Mouse (Mus musculus) liver, embryonic 15.5 days (tissue): ENCODE results near the gene Lrrc27. TPM values are rescaled to one million over a fixed set of nuclear protein-coding genes. Genes with fewer than 3 reads are reported as not detected.

Source experiments
- ATAC-seq: fragments of 200-750 bp; cut with Nextera tagmentation; 2 replicates; pipeline ENCODE4 v1.8.0; 2017; ENCODE audit warnings: moderate number of reproducible peaks, mild to moderate bottlenecking, moderate library complexity; ENCODE audit not compliant: insufficient read depth
- H3K27ac ChIP-seq: fragments of 300-500 bp; sonication (generic); replicated peaks from 2 replicates; pipeline ENCODE4 v1.5.1; 2015; ENCODE audit warnings: mild to moderate bottlenecking, inconsistent platforms
- H3K27me3 ChIP-seq: fragments of 300-500 bp; sonication (generic); 2 replicates; pipeline ENCODE4 v1.6.1; 2015; ENCODE audit warnings: mild to moderate bottlenecking, inconsistent platforms
- H3K36me3 ChIP-seq: fragments of 300-500 bp; sonication (generic); replicated peaks from 2 replicates; pipeline ENCODE4 v1.6.1; 2015; ENCODE audit warnings: moderate library complexity, mild to moderate bottlenecking, inconsistent platforms
- H3K4me1 ChIP-seq: fragments of 300-500 bp; sonication (generic); replicated peaks from 2 replicates; pipeline ENCODE4 v1.6.1; 2015; ENCODE audit warnings: inconsistent platforms
- H3K4me2 ChIP-seq: fragments of 300-500 bp; sonication (generic); 2 replicates; pipeline ENCODE4 v1.6.1; 2015; ENCODE audit warnings: moderate library complexity, mild to moderate bottlenecking, inconsistent platforms
- H3K4me3 ChIP-seq: fragments of 300-500 bp; sonication (generic); replicated peaks from 2 replicates; pipeline ENCODE4 v1.5.1; 2015; ENCODE audit warnings: mild to moderate bottlenecking, inconsistent platforms
- H3K9ac ChIP-seq: fragments of 300-500 bp; sonication (generic); 2 replicates; pipeline ENCODE4 v1.6.1; 2015; ENCODE audit warnings: moderate library complexity, mild to moderate bottlenecking, inconsistent platforms
- H3K9me3 ChIP-seq: fragments of 300-500 bp; sonication (generic); replicated peaks from 2 replicates; pipeline ENCODE4 v1.6.1; 2016; ENCODE audit warnings: inconsistent platforms
- WGBS: fragments of 180-500 bp; shearing (Covaris S2); methylation state at CpG from one replicate; pipeline ENCODE4 v1.1.7; 2015; ENCODE audit warnings: mixed read lengths; ENCODE audit not compliant: insufficient replicate concordance; 5-methylcytosine and 5-hydroxymethylcytosine counted together
- polyA plus RNA-seq: library from polyadenylated mRNA; unstranded; fragments of >200 nt; fragmentation: Nextera tagmentation; extraction: Ambion mirVana; gene quantifications from 2 replicates; pipeline ENCODE4 v1.2.1, GENCODE M21; 2015

Gene Lrrc27
- polyA plus RNA-seq, 1 experiment from 2014 or later = 0.54 TPM

DNA sequence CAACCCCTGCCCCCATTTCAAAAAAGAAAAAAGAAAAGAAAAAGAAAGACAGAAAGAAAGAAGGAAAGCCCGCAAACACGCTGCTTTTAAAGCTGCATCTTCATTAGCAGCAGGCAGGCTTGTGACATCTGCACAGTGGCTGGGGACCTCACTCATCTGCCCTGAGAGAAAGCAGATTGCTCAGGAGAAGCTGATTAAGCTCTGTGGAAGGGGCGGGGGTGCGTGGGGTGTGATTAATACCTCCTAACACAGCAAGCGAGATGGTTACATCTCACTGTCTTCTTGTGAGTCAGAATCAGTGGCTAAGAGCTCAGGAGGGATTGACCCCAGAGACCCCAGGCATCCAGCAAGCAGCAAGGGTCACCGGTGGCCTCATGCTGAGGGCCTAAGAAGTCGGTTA is 64.7 kb downstream of the Lrrc27 start:
- ATAC-seq = no peak
- H3K27me3 ChIP-seq = no peaks in the 10 kb centered on the region
- 62% methylated on average over 7 of the region's 7 CpGs for whole genome bisulfite sequencing
- H3K27ac ChIP-seq = no peak overlapping the region
- H3K9me3 ChIP-seq = no peaks in the 10 kb centered on the region
- H3K36me3 ChIP-seq = no peaks in the 10 kb centered on the region
- no peak overlapping the region for H3K4me2 ChIP-seq
- no peak overlapping the region for H3K9ac ChIP-seq
- peaks cover 30% of the 10 kb centered on the region for H3K4me1 ChIP-seq
- H3K4me3 ChIP-seq = no peak overlapping the region

DNA sequence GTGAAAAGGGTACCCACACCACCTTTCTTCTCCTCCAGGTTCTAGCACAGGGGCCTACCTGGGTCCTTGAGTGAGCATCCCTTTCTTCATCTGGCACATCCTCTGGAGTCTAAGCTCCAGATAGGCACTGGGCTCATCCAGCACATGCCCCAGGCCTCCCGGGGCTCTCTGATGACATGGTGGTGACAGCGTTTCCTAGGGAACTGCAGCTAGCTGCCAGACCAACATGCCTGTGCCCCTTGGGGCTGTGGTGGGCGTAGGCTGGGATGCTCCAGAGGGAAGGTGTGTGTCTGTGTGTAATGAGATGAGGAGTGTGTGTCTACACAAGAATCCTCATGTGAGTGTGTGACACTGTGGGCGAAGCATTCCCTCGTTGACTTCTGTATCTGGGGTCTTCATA is 66.8 kb downstream of the Lrrc27 start:
- 53% methylated on average over 5 of the region's 5 CpGs for WGBS
- no peak overlapping the region for H3K4me3 ChIP-seq

DNA sequence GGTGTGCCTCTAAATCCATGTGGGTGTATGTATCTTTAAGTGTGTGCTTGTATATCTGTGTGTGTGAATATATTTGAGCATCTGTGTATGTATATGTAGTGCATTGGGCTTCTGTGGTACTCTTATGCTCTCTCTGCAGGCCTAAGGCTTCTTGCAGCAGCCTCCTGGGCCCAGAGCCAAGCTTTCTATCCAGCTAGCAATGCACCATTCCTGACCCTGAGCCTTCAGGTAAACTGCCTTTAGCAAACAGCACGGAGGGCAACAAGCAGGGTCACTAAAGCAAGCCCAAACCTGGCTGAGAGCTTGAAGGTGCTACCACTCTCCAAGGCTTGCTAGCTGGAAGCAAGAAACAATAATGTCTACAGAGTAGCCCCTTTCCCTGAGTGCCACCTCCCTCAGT is 67.3 kb downstream of the Lrrc27 start:
- Histone ChIP-seq H3K9ac (no peak overlapping the region), H3K4me1 (peaks cover 15% of the 10 kb centered on the region), H3K27me3 (no peaks in the 10 kb centered on the region), H3K9me3 (no peaks in the 10 kb centered on the region), H3K27ac (no peak overlapping the region), H3K4me3 (no peak overlapping the region), H3K36me3 (no peaks in the 10 kb centered on the region), H3K4me2 (no peak overlapping the region)
- 55% methylated on average over 1 of the region's 1 CpGs for WGBS
- ATAC-seq = no peak

More for the DNA sequence above, 66.8 kb downstream of the Lrrc27 start:
- H3K27me3 ChIP-seq = no peaks in the 10 kb centered on the region
- peaks cover 15% of the 10 kb centered on the region for H3K4me1 ChIP-seq
- H3K9ac ChIP-seq = no peak overlapping the region
- ATAC-seq = no peak
- no peaks in the 10 kb centered on the region for H3K9me3 ChIP-seq
- H3K4me2 ChIP-seq = no peak overlapping the region
- no peaks in the 10 kb centered on the region for H3K36me3 ChIP-seq
- H3K27ac ChIP-seq = no peak overlapping the region

DNA sequence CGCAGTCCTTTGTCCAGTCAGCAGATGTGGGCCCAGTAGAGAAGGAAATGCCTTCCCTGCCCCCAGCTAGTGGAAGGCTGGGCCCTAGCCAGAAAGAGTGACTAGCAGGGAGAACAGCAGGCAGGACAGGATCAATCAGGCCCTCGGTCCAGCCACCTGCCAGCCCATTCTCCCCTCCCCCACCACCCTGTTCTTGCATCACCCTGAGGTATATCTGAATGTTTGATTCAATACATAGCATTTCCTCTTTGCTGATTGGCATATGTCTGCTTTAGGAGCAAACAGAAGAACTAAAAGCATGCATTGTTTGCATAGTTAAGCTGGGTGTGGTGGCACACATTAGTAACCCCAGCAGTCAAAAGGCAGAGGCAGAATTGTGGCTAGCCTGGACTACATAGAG is 68.4 kb downstream of the Lrrc27 start:
- Histone ChIP-seq H3K36me3 (no peaks in the 10 kb centered on the region), H3K4me3 (no peak overlapping the region), H3K27me3 (no peaks in the 10 kb centered on the region), H3K4me2 (no peak overlapping the region), H3K4me1 (peaks cover 15% of the 10 kb centered on the region), H3K27ac (no peak overlapping the region), H3K9me3 (no peaks in the 10 kb centered on the region), H3K9ac (no peak overlapping the region)
- peak; percentile 56 for ATAC-seq
- 23% methylated on average over 2 of the region's 2 CpGs for WGBS

DNA sequence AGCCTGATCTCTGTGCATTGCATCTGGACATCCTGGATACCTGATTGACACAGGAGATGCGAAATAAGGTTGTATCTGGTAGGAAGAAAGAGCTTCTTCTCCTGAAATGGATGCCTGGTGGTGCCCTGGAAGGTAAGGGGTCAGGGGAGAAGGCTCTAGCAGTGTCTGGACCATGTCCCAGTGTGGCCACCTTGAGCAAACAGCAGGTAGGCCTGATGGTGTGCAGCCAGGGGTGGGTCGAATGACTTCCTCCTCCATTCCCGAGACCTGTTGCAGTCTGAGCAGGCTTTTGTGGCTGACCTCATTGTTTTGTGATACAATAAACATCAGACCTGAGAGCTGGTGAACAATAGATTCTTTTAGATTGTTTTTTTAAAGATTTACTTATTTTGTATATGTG is 69.2 kb downstream of the Lrrc27 start:
- no peak for ATAC-seq
- Histone ChIP-seq H3K4me1 (peaks cover 15% of the 10 kb centered on the region), H3K27me3 (no peaks in the 10 kb centered on the region), H3K36me3 (no peaks in the 10 kb centered on the region), H3K9me3 (no peaks in the 10 kb centered on the region), H3K27ac (no peak overlapping the region), H3K4me2 (no peak overlapping the region), H3K4me3 (no peak overlapping the region), H3K9ac (no peak overlapping the region)
- WGBS = 58% methylated on average over 3 of the region's 3 CpGs

DNA sequence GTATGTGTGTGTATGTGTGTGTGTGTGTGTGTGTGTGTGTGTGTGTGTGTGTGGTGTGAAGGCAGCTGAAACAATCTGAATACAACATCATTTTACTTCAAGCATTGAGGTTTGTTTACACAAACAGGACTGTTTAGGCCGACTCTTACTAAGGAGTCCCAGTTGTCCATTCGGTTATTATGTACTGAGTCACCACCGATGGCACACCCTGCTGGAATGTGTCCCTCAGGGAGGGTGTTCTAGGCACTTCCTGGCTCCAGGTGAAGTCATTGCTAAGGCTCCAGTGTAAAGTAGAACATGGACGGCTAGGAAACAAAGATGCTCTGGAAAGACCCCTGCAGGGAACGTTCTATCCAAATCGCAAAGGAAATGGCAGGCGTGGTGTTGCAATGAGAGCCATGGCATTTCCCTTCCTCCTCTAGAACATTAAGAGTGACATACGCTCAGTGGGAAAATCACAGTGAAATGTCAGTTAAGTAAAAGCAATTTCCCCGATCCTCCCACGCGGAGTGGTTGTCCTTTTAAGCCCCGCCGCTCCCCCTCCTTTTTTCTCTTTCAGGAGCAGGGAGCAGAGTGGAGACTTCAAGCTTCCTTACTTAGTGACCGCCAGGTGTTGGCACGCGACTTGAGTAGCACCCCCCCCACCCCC is 72.6 kb downstream of the Lrrc27 start:
- Histone ChIP-seq H3K9me3 (no peaks in the 10 kb centered on the region), H3K27me3 (no peaks in the 10 kb centered on the region), H3K4me1 (peaks cover 10% of the 10 kb centered on the region), H3K9ac (no peak overlapping the region), H3K36me3 (no peaks in the 10 kb centered on the region), H3K4me2 (no peak overlapping the region), H3K27ac (no peak overlapping the region), H3K4me3 (no peak overlapping the region)
- no peak for ATAC-seq
- 67% methylated on average over 16 of the region's 16 CpGs for WGBS

DNA sequence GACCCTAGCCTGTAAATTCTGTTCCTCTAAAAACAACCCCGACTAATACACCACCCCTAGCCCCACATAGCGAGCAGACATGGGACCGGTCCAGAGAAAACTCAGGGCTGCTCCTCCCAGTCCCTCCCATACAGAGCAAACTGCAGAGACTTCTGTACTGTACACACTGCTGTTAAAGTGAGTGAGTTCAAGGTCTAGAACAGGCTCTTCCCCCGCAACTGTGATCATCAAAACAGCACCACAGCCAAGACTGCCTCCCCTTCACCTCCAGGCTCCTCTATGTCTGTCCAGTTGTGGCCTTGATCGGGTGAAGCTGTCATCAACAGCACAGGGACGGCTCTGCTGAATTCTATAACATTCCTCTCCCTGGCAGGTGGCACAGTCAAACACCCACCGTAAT is 75.8 kb downstream of the Lrrc27 start:
- H3K27me3 ChIP-seq = no peaks in the 10 kb centered on the region
- no peaks in the 10 kb centered on the region for H3K9me3 ChIP-seq
- no peak overlapping the region for H3K4me2 ChIP-seq
- no peak overlapping the region for H3K9ac ChIP-seq
- no peak overlapping the region for H3K27ac ChIP-seq
- ATAC-seq = no peak
- no peaks in the 10 kb centered on the region for H3K36me3 ChIP-seq
- no peaks in the 10 kb centered on the region for H3K4me1 ChIP-seq
- no peak overlapping the region for H3K4me3 ChIP-seq
- 60% methylated on average over 7 of the region's 7 CpGs for WGBS

Other genes with a start within 250 kb of the Lrrc27 start
- 0.21 and 0.36 TPM in 2 replicates for gene Dpysl4, start 127.0 kb upstream of the Lrrc27 start, polyA plus RNA-seq
- gene Stk32c, start 319 bp downstream of the Lrrc27 start, polyA plus RNA-seq = not detected in 2 replicates
- 1.5 and 1.6 TPM in 2 replicates for gene Pwwp2b, start 35.5 kb downstream of the Lrrc27 start, polyA plus RNA-seq
- gene Inpp5a, start 176.1 kb downstream of the Lrrc27 start, polyA plus RNA-seq = 4.1 and 5.0 TPM in 2 replicates